Comparison of ENCODE assay signal across 7 mouse cellular contexts in the genomic region with DNA sequence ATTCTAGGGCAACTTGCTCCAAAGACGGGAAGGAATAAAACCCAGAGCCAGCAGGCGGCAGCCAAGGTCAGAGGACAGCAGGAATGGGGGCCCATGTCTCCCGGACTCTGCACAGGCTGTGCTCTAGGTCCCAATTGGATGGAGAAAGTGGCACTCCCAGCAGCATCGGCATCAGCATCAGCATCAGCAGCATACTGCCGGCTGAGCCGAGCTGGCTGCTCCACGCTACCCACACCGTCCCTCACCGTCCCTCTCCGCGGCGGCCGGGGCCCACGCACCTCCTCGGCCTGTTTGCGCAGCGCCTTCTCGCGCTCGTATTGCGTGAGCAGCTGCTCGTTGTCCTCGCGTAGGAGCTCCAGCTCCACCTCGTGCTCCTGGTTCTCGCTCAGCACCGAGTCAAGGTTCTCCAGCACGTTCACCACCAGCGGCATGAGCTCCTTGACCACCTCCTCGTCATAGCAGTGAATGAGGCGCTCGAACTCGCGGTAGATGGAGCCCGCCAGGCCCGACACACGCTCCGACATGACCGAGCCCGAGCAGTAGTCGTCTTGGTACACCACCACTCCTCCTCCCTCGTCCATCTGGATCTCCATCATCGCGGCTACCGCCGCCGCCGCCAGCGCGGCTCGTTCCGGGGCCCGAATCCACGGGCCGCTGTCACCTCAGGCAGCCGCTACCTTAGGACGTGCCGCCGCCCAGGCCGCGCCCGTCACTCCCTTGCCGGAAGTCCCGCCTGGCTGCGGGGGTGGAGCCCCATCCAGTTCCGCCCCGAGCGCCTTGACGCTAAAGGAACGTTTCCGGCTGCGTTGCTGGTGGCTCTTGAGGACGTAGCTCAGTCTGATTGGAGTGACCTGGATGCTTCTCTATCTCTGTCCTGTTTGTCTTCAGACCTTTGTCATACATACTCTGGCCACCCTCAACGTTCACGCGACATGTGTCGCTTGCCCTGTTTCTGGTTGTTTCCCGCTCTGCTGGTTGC. TPM values are rescaled to one million over a fixed set of nuclear protein-coding genes. Genes with fewer than 3 reads are reported as not detected.
DNase-seq lines count a peak whose midpoint lies in the region; ATAC-seq lines count a peak whose summit lies in the region.

A gene (minus strand): TSS at position 719 of the 979 bp plus-strand sequence.

- DNase-seq in adrenal gland, adult 2 months = peak; percentile 98
- peak; percentile 85 for DNase-seq in embryo, embryonic 11.5 days (ENCODE audit: low read depth, low spot score)
- DNase-seq in gastrocnemius, postnatal 4 days (ENCODE audit: low spot score in 2 of 2) = peak; percentile 95
- peak; percentile 96 to 97 for DNase-seq in left cerebral cortex, postnatal 36 days (ENCODE audit: low spot score in 2 of 2)
- peak; percentile 99 for DNase-seq in midbrain, embryonic 11.5 days (ENCODE audit: low spot score, missing footprints)
- peak; percentile 90 for DNase-seq in skeletal muscle tissue, adult 2 months (ENCODE audit: low read depth, low spot score)

- peak within 1 kb of the TSS; percentile 81 for H3K27ac ChIP-seq in intestine, embryonic 16.5 days (ENCODE audit: low read length)
- peak within 1 kb of the TSS; percentile 75; the same call in 1 of the 2 replicates for H3K27ac ChIP-seq in midbrain, embryonic 11.5 days (ENCODE audit: low read depth, low read length)

- peak; percentile 98 for ATAC-seq in intestine, embryonic 16.5 days
- peak; percentile 97 for ATAC-seq in midbrain, embryonic 11.5 days (ENCODE audit: low FRiP score)

- WGBS in intestine, embryonic 16.5 days = under 1% methylated on average over 78 of the region's 78 CpGs
- WGBS in midbrain, embryonic 11.5 days = under 1% methylated on average over 78 of the region's 78 CpGs

- H3K27me3 ChIP-seq in intestine, embryonic 16.5 days (replicated peaks; ENCODE audit: control insufficient read depth, insufficient read depth, low read length) = no peaks in the 10 kb centered on the region
- no peaks in the 10 kb centered on the region for H3K27me3 ChIP-seq in midbrain, embryonic 11.5 days (ENCODE audit: control insufficient read depth, insufficient read depth, low read length)

- no peaks in the 10 kb centered on the region for H3K36me3 ChIP-seq in intestine, embryonic 16.5 days (ENCODE audit: control insufficient read depth, insufficient read depth, low read length)
- H3K36me3 ChIP-seq in midbrain, embryonic 11.5 days (ENCODE audit: control insufficient read depth, insufficient read depth, low read length) = no peaks in the 10 kb centered on the region

- peak within 1 kb of the TSS; percentile 68 for H3K4me2 ChIP-seq in intestine, embryonic 16.5 days (ENCODE audit: low read depth, low read length)
- peak within 1 kb of the TSS; percentile 74 for H3K4me2 ChIP-seq in midbrain, embryonic 11.5 days

- no peaks in the 10 kb centered on the region for H3K9me3 ChIP-seq in intestine, embryonic 16.5 days (ENCODE audit: control insufficient read depth, low read length)
- H3K9me3 ChIP-seq in midbrain, embryonic 11.5 days (ENCODE audit: control insufficient read depth, low read length) = no peaks in the 10 kb centered on the region

- H3K9ac ChIP-seq in intestine, embryonic 16.5 days (ENCODE audit: low read depth, low read length) = peak within 1 kb of the TSS; percentile 89
- peak within 1 kb of the TSS; percentile 85 for H3K9ac ChIP-seq in midbrain, embryonic 11.5 days (ENCODE audit: low read length)

- peak within 1 kb of the TSS; percentile 74 for H3K4me3 ChIP-seq in intestine, embryonic 16.5 days (ENCODE audit: low read length)
- peak within 1 kb of the TSS; percentile 90 for H3K4me3 ChIP-seq in midbrain, embryonic 11.5 days (ENCODE audit: low read depth, low read length)

- peaks cover 15% of the 10 kb centered on the region for H3K4me1 ChIP-seq in intestine, embryonic 16.5 days (ENCODE audit: control insufficient read depth, insufficient read depth, low read length)
- peaks cover 12% of the 10 kb centered on the region for H3K4me1 ChIP-seq in midbrain, embryonic 11.5 days (ENCODE audit: control insufficient read depth, insufficient read depth, low read length)

- intact Hi-C loops in left cerebral cortex, postnatal 36 days (cut with DNase I) = loop anchor here (2.0 to 5.0 kb wide), 2 partner anchors 24 to 81 kb away; a partner anchor contains a TSS

RNA-seq across cellular contexts. Expression of the gene that starts here (rescaled TPM):
- 100 to 1,000 TPM in 1 of 2 experiments, 10 to 100 TPM in 1; 86.6 to 129 TPM for total RNA-seq in adrenal gland, adult 2 months (2021)
- polyA plus RNA-seq in adrenal gland, adult 2 months (2012; rRNA removed) = 205 and 241 TPM in 2 replicates
- 10 to 100 TPM; 50.0 to 51.1 TPM for total RNA-seq in gastrocnemius, postnatal 4 days (2021)
- polyA plus RNA-seq in intestine, embryonic 16.5 days (2015; fragmentation: Nextera tagmentation; extraction: Ambion mirVana) = 20.2 and 21.8 TPM in 2 replicates
- total RNA-seq in left cerebral cortex, postnatal 36 days (2021) = 100 to 1,000 TPM; 363 to 396 TPM
- 31.7 and 36.5 TPM in 2 replicates for polyA plus RNA-seq in midbrain, embryonic 11.5 days (2014; fragmentation: Nextera tagmentation; extraction: Ambion mirVana)

Comparison
In these comparisons a context has a peak if more than half of its experiments do, and no peak if none do; other contexts are left out.
1. Peak in every context shown above with its lines: DNase-seq, ATAC-seq, H3K4me3 ChIP-seq and H3K27ac ChIP-seq.